Mouse (Mus musculus) bone marrow, adult 2 months (tissue): ENCODE measurements around the gene Cd209g.

Experiments used
- CTCF ChIP-seq: fragments of 200-500 bp; IDR thresholded peaks from 2 replicates; pipeline ENCODE4 v1.5.1; 2011; ENCODE audit warnings: low read length, control low read depth; ENCODE audit not compliant: control insufficient read depth, insufficient read depth
- POLR2A ChIP-seq: fragments of 200-500 bp; IDR thresholded peaks from 2 replicates; pipeline ENCODE4 v1.6.1; 2011; ENCODE audit warnings: low read depth, mild to moderate bottlenecking, control low read depth, low read length, borderline replicate concordance; ENCODE audit not compliant: control insufficient read depth

GRCm38 (mm10) chr8:4133798-4134197 lies at the start of gene Cd209g:
- TF ChIP-seq CTCF (no peak), POLR2A (no peak)
